ENCODE assay signal across 9 mouse cellular contexts in the genomic region with DNA sequence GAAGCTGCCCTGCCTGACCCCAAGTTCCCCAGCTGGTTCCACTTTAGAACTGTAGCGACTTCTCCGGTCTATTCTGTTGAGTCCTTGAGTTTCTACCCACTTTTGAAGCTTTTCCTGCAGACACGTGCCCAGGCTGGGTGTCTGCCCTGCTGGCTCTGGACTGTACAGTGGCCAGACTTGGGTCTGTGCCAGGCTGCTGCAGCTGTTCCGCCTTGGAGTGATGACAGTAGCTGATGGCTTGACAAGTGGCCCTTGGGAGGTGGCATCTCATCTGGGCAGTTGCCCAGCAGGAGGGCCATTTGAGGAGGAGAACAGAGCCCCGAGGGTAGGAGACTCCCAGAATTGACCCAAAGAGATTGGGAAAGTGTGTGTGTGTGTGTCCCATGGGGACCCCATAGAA. TPM values are rescaled to one million over a fixed set of nuclear protein-coding genes. Genes with fewer than 3 reads are reported as not detected.
DNase-seq lines count a peak whose midpoint lies in the region; ATAC-seq and TF ChIP-seq lines count a peak whose summit lies in the region.
"Had no signal": no experiment of that assay in that cellular context is flagged by ENCODE, and none has a peak within 500 bp of the region (broad histone marks: within the 10 kb centered on the region; RNA-seq: fewer than 3 reads in every experiment).

No protein-coding gene starts in this region.

- WGBS in heart, adult 2 months = 19% methylated on average over 5 of the region's 5 CpGs
- 44% methylated on average over 5 of the region's 5 CpGs for WGBS in heart, embryonic 12.5 days
- WGBS in heart, embryonic 15.5 days = 27% methylated on average over 5 of the region's 5 CpGs

- TF ChIP-seq EP300 in heart, adult 2 months (IDR thresholded peaks at IDR 0.05; ENCODE audit: insufficient read depth, low read depth, low read length) = 0 out of 2 replicates have a peak, but pooled peaks have one; percentile 43

- no peak overlapping the region for H3K4me2 ChIP-seq in heart, embryonic 12.5 days
- no peak overlapping the region for H3K4me2 ChIP-seq in heart, embryonic 15.5 days
- H3K4me2 ChIP-seq: neural tube, embryonic 12.5 days had no signal

- peak; percentile 48 to 67 for DNase-seq in heart, adult 2 months
- DNase-seq in right cerebral cortex, postnatal 14 days = peak; percentile 47
- DNase-seq in right cerebral cortex, adult 2 months (ENCODE audit: low spot score in 2 of 2) = no peak
- DNase-seq in skeletal muscle tissue, adult 2 months (ENCODE audit: low read depth, low spot score) = peak; percentile 55
- no peak for DNase-seq in testis, postnatal 14 days (ENCODE audit: low spot score)
- no peak for DNase-seq in ovary, adult 18-20 months (ENCODE audit: low spot score)

- no peak; the same call in 1 of the 2 replicates for ATAC-seq in heart, embryonic 12.5 days (ENCODE audit: insufficient number of reproducible peaks, low FRiP score)
- ATAC-seq in heart, embryonic 15.5 days (replicated peaks; ENCODE audit: insufficient number of reproducible peaks, insufficient read depth, low FRiP score, low read depth) = peak; percentile 71; the same call in 1 of the 2 replicates

- H3K27ac ChIP-seq in heart, adult 2 months = no peak overlapping the region
- no peak overlapping the region for H3K27ac ChIP-seq in heart, embryonic 12.5 days (ENCODE audit: poor library complexity, severe bottlenecking)
- no peak overlapping the region for H3K27ac ChIP-seq in heart, embryonic 15.5 days
- H3K27ac ChIP-seq: neural tube, embryonic 12.5 days had no signal

- no peaks in the 10 kb centered on the region for H3K4me1 ChIP-seq in heart, adult 2 months (ENCODE audit: control insufficient read depth, insufficient read depth, low read length)
- H3K4me1 ChIP-seq in heart, embryonic 12.5 days (replicated peaks) = peaks cover 5% of the 10 kb centered on the region
- H3K4me1 ChIP-seq in heart, embryonic 15.5 days (replicated peaks) = peaks cover 15% of the 10 kb centered on the region
- H3K4me1 ChIP-seq: neural tube, embryonic 12.5 days had no signal

- no peaks in the 10 kb centered on the region for H3K36me3 ChIP-seq in heart, adult 2 months (ENCODE audit: control insufficient read depth, insufficient read depth, low read length)
- no peaks in the 10 kb centered on the region for H3K36me3 ChIP-seq in heart, embryonic 12.5 days
- H3K36me3 ChIP-seq in heart, embryonic 15.5 days = no peaks in the 10 kb centered on the region
- H3K36me3 ChIP-seq: neural tube, embryonic 12.5 days had no signal

- H3K79me2 ChIP-seq in heart, adult 2 months (replicated peaks; ENCODE audit: control insufficient read depth, insufficient read depth, low read length) = no peaks in the 10 kb centered on the region

- intact Hi-C loops in heart, adult 2 months (cut with DNase I) = no loop called here

- H3K27me3 ChIP-seq in heart, adult 2 months (ENCODE audit: control insufficient read depth, insufficient read depth, low read length) = no peaks in the 10 kb centered on the region
- H3K27me3 ChIP-seq in heart, embryonic 12.5 days (replicated peaks) = peaks cover 82% of the 10 kb centered on the region
- H3K27me3 ChIP-seq in heart, embryonic 15.5 days = peaks cover 96% of the 10 kb centered on the region

- H3K9ac ChIP-seq in heart, adult 2 months (ENCODE audit: low read depth, low read length) = no peak overlapping the region
- H3K9ac ChIP-seq in heart, embryonic 12.5 days = no peak overlapping the region
- no peak overlapping the region for H3K9ac ChIP-seq in heart, embryonic 15.5 days
- H3K9ac ChIP-seq: neural tube, embryonic 12.5 days had no signal

- TF ChIP-seq CTCF in heart, adult 2 months (IDR thresholded peaks at IDR 0.05) = no peak

- H3K4me3 ChIP-seq in heart, adult 2 months = no peak overlapping the region
- H3K4me3 ChIP-seq in heart, embryonic 12.5 days = no peak overlapping the region
- no peak overlapping the region for H3K4me3 ChIP-seq in heart, embryonic 15.5 days
- H3K4me3 ChIP-seq: neural tube, embryonic 12.5 days had no signal

- no peaks in the 10 kb centered on the region for H3K9me3 ChIP-seq in heart, embryonic 12.5 days (replicated peaks)
- H3K9me3 ChIP-seq in heart, embryonic 15.5 days (replicated peaks) = no peaks in the 10 kb centered on the region
- H3K9me3 ChIP-seq: neural tube, embryonic 12.5 days had no signal

- no peak for TF ChIP-seq POLR2A in heart, adult 2 months (IDR thresholded peaks at IDR 0.05; ENCODE audit: insufficient read depth, low read depth, low read length)

RNA-seq across cellular contexts. Expression of a gene that starts 6.8 kb away (rescaled TPM):
- not detected for total RNA-seq in heart, adult 2 months (2021)
- not detected in 2 replicates for polyA plus RNA-seq in heart, adult 2 months (2012; rRNA removed)
- polyA plus RNA-seq in heart, embryonic 12.5 days (2016; fragmentation: Nextera tagmentation; extraction: Ambion mirVana) = 0.10 TPM in 2 replicates
- polyA plus RNA-seq in heart, embryonic 15.5 days (2015; fragmentation: Nextera tagmentation; extraction: Ambion mirVana) = 0.15 and 0.20 TPM in 2 replicates

RNA-seq across cellular contexts. Expression of a gene that starts 47.6 kb away (rescaled TPM):
- total RNA-seq in heart, adult 2 months (2021) = 1 to 10 TPM in 1 of 2 experiments, under 1 TPM in 1; 0.65 to 1.3 TPM
- 2.2 and 3.0 TPM in 2 replicates for polyA plus RNA-seq in heart, adult 2 months (2012; rRNA removed)
- polyA plus RNA-seq in heart, embryonic 12.5 days (2016; fragmentation: Nextera tagmentation; extraction: Ambion mirVana) = 16.3 and 16.6 TPM in 2 replicates
- 4.8 and 7.9 TPM in 2 replicates for polyA plus RNA-seq in heart, embryonic 15.5 days (2015; fragmentation: Nextera tagmentation; extraction: Ambion mirVana)

Comparison
In these comparisons a context has a peak if more than half of its experiments do, and no peak if none do; other contexts are left out.
1. DNase-seq: peak in heart, adult 2 months (2 of 2), right cerebral cortex, postnatal 14 days (single experiment) and skeletal muscle tissue, adult 2 months (single experiment); none in right cerebral cortex, adult 2 months (0 of 2), testis, postnatal 14 days (single experiment) and ovary, adult 18-20 months (single experiment).